Mouse (Mus musculus) forebrain, embryonic 11.5 days (tissue): Measurements from ENCODE around the gene Mrpl40. TPM values are rescaled to one million over a fixed set of nuclear protein-coding genes. Genes with fewer than 3 reads are reported as not detected.

Source experiments
- polyA plus RNA-seq: library from polyadenylated mRNA; unstranded; fragments of >200 nt; fragmentation: Nextera tagmentation; extraction: Ambion mirVana; gene quantifications from 2 replicates; pipeline ENCODE4 v1.2.1, GENCODE M21; 2014

Gene Mrpl40
- polyA plus RNA-seq, 1 experiment from 2014 or later: 101 TPM

Other genes with a start within 250 kb of the Mrpl40 start
- gene Sept5, start 246.9 kb downstream of the Mrpl40 start, polyA plus RNA-seq: 44.2 and 48.2 TPM in 2 replicates
- gene Cldn5, start 100.0 kb downstream of the Mrpl40 start, polyA plus RNA-seq: 21.1 and 25.8 TPM in 2 replicates
- gene Ufd1, start 65.1 kb downstream of the Mrpl40 start, polyA plus RNA-seq: 87.5 and 102 TPM in 2 replicates
- gene Cdc45, start 64.9 kb downstream of the Mrpl40 start, polyA plus RNA-seq: 75.8 and 82.0 TPM in 2 replicates
- gene 2510002D24Rik, start 40.3 kb downstream of the Mrpl40 start, polyA plus RNA-seq: 23.9 and 28.2 TPM in 2 replicates
- gene Gm28539, start 40.3 kb downstream of the Mrpl40 start, polyA plus RNA-seq: not detected in 2 replicates
- gene Hira, start 175 bp upstream of the Mrpl40 start, polyA plus RNA-seq: 16.0 and 16.7 TPM in 2 replicates